In the genomic region with DNA sequence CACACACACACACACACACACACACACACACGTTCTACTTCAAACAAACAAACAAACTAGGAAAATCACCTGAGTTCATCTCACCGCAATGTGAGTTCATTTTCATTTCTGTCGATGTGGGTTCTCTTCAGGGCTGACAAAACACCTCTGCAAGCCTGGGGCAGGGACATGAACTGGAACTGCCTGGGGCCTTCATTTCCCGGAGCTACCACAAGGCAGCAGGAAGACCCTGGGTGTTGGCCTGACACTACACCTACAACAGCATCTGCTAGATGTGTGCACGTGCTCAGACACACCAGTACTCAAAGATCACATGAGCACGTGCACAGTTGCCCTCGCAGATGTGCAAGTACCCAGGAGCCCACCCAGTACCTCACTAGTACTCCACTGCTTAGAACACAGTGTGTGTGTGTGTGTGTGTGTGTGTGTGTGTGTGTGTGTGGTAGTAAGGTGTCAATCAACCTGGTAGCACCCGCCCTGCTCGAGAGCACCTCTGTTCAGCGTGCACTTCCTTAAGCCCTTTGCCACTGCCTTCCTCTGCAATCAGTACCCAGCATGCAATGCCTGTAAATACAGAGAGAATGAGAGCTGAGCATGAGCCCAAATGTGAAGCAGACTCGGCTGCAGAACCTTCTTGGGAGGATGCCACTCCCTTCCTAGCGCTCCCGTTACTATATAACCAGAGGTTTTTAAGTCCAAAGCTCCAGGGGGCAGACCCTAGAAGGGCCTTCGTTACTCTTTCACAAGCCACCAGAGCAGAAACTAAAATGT, we compare ENCODE assay signal across 10 mouse cellular contexts. TPM values are rescaled to one million over a fixed set of nuclear protein-coding genes. Genes with fewer than 3 reads are reported as not detected.
A peak's percentile ranks its signal among the peaks of the same experiment; 100 is the strongest.
DNase-seq lines count a peak whose midpoint lies in the region; ATAC-seq lines count a peak whose summit lies in the region.
"Had no signal": no experiment of that assay in that cellular context is flagged by ENCODE, and none has a peak within 500 bp of the region (broad histone marks: within the 10 kb centered on the region; RNA-seq: fewer than 3 reads in every experiment).

No protein-coding gene starts in this region.

- intact Hi-C loops in left cerebral cortex, postnatal 36 days (cut with DNase I), result no loop called here

- DNase-seq in T-cell, adult 2 months (ENCODE audit: low spot score), result peak; percentile 86
- peak; percentile 94 for DNase-seq in kidney, adult 11 months
- DNase-seq in thymus, postnatal 14 days, result peak; percentile 79
- DNase-seq in left cerebral cortex, postnatal 36 days (ENCODE audit: low spot score in 2 of 2), result no peak
- DNase-seq in heart, adult 9 months (ENCODE audit: low spot score in 2 of 2), result no peak
- DNase-seq in layer of hippocampus, adult 9-11 months, result no peak
- DNase-seq: liver, embryonic 13.5 days; right cerebral cortex, postnatal 14 days had no signal

- peak; percentile 35 for ATAC-seq in megakaryocyte progenitor cell, adult 5-6 weeks (replicated peaks; ENCODE audit: poor library complexity)
- ATAC-seq: forebrain, embryonic 14.5 days had no signal

RNA-seq across cellular contexts. Expression of gene Sema4d, which starts 25.4 kb away (rescaled TPM):
- total RNA-seq in megakaryocyte progenitor cell, adult 5-6 weeks (2015), result 25.4 and 27.1 TPM in 2 replicates
- 8.6 and 10.7 TPM in 2 replicates for total RNA-seq in megakaryocyte progenitor cell, adult 5-6 weeks (2017)
- 10 to 100 TPM; 91.0 to 94.2 TPM for total RNA-seq in left cerebral cortex, postnatal 36 days (2021)

Comparison
In these comparisons a context has a peak if more than half of its experiments do, and no peak if none do; other contexts are left out.
1. DNase-seq: peak in T-cell, adult 2 months (single experiment), kidney, adult 11 months (single experiment) and thymus, postnatal 14 days (single experiment); none in left cerebral cortex, postnatal 36 days (0 of 2), heart, adult 9 months (0 of 2) and layer of hippocampus, adult 9-11 months (single experiment).